Mouse (Mus musculus) thymus, adult 2 months (tissue): ENCODE measurements at regions not wholly inside any gene's neighbourhood (a gene's known extent, or its start where the extent isn't known, plus 50 kb on each side); places are given as distances from the start of the nearest gene placed in this dataset.

Source experiments
- CTCF ChIP-seq: fragments of 200-500 bp; IDR thresholded peaks from 2 replicates; pipeline ENCODE4 v1.5.1; 2012; ENCODE audit warnings: mild to moderate bottlenecking, control low read depth, low read length, moderate library complexity, borderline replicate concordance; ENCODE audit not compliant: control insufficient read depth, poor library complexity, insufficient read depth; ENCODE audit errors: extremely low read depth
- POLR2A ChIP-seq: fragments of 200-500 bp; IDR thresholded peaks from 2 replicates; pipeline ENCODE4 v1.6.1; 2012; ENCODE audit warnings: mild to moderate bottlenecking, low read length, control low read depth, moderate library complexity; ENCODE audit not compliant: control insufficient read depth, poor library complexity, insufficient read depth; ENCODE audit errors: extremely low read depth

DNA sequence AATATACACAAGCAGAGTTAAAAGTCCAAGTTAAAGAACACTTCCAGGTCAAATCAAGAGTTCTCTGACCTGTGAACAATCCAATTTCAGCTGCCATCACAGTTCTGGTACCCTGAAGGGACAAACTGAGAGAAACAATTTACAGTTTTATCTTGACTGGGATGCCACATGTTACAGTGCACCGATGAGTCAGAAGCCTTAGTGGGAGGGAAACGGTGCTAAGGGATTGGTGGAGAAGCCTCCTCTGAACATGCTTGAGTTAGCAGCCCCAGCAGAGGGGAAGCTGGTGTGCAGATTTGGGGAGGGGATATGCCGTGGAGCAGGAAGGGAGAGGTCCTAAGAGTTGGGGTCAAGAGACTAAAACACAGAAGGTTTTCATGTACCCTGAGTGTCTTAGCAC lies 423.9 kb upstream of the Gm10131 start:
- TF ChIP-seq CTCF (no peak), POLR2A (no peak)
